18 mouse cellular contexts compared by ENCODE assay signal in genomic region chr19:55569114-55569513, GRCm38 (mm10).
"Had no signal": no experiment of that assay in that cellular context is flagged by ENCODE, and none has a peak within 500 bp of the region (broad histone marks: within the 10 kb centered on the region; RNA-seq: fewer than 3 reads in every experiment).

No protein-coding gene starts in this region.

- H3K27me3 ChIP-seq: limb, embryonic 13.5 days; liver, embryonic 12.5 days; liver, embryonic 15.5 days; lung, embryonic 15.5 days; megakaryocyte, embryonic 14.5 days had no signal

- H3K36me3 ChIP-seq: limb, embryonic 10.5 days; limb, embryonic 13.5 days; liver, embryonic 12.5 days; liver, embryonic 15.5 days; lung, embryonic 15.5 days; midbrain, embryonic 10.5 days; midbrain, embryonic 13.5 days had no signal

- DNase-seq: kidney, postnatal 25 days; layer of hippocampus, adult 9-11 months; liver; lung, adult 18-20 months; lung, postnatal 10 days; lung, postnatal 36 days; thymus, postnatal 25 days had no signal

- H3K9me3 ChIP-seq: limb, embryonic 10.5 days; limb, embryonic 13.5 days; liver, embryonic 12.5 days; liver, embryonic 15.5 days; lung, embryonic 15.5 days; megakaryocyte, embryonic 14.5 days; midbrain, embryonic 10.5 days; midbrain, embryonic 13.5 days had no signal

- H3K4me2 ChIP-seq: limb, embryonic 13.5 days; liver, embryonic 12.5 days; liver, embryonic 15.5 days; lung, embryonic 15.5 days; midbrain, embryonic 13.5 days had no signal

- H3K9ac ChIP-seq: limb, embryonic 13.5 days; liver, embryonic 12.5 days; liver, embryonic 15.5 days; lung, embryonic 15.5 days; midbrain, embryonic 13.5 days had no signal

- ATAC-seq: liver, embryonic 12.5 days; midbrain, embryonic 13.5 days; midbrain, embryonic 16.5 days had no signal

- H3K27ac ChIP-seq: kidney, postnatal 0 days; layer of hippocampus, adult 2 months; limb, embryonic 13.5 days; liver, embryonic 12.5 days; liver, embryonic 15.5 days; lung, embryonic 15.5 days; midbrain, embryonic 10.5 days; midbrain, embryonic 13.5 days had no signal

- H3K4me3 ChIP-seq: layer of hippocampus, adult 2 months; limb, embryonic 10.5 days; limb, embryonic 13.5 days; liver, embryonic 12.5 days; liver, embryonic 15.5 days; lung, embryonic 15.5 days; megakaryocyte, embryonic 14.5 days; midbrain, embryonic 10.5 days; midbrain, embryonic 13.5 days had no signal

- H3K4me1 ChIP-seq: lung, embryonic 15.5 days; midbrain, embryonic 13.5 days had no signal
